Mouse (Mus musculus): Measurements from ENCODE around the gene Bcl6b. TPM values are rescaled to one million over a fixed set of nuclear protein-coding genes. Genes with fewer than 3 reads are reported as not detected.

Gene Bcl6b
- polyA plus RNA-seq, 1 experiment, result 5.9 TPM

GRCm38 (mm10) chr11:70232546-70232945 is 2.9 kb upstream of the Bcl6b start:
- DNase-seq (ENCODE audit: low read depth), result peak; percentile 63
- no peak for TF ChIP-seq CTCF (IDR thresholded peaks at IDR 0.05; ENCODE audit: borderline replicate concordance, extremely low read depth, insufficient read depth, insufficient read length)
- no peak for TF ChIP-seq POLR2A (IDR thresholded peaks at IDR 0.05; ENCODE audit: borderline replicate concordance, extremely low read depth, insufficient read depth, insufficient read length, poor library complexity, severe bottlenecking)

- TF ChIP-seq CTCF (IDR thresholded peaks at IDR 0.05; ENCODE audit: borderline replicate concordance, extremely low read depth, insufficient read depth, insufficient read length) (peak; percentile 98), POLR2A (IDR thresholded peaks at IDR 0.05; ENCODE audit: borderline replicate concordance, extremely low read depth, insufficient read depth, insufficient read length, poor library complexity, severe bottlenecking) (no peak)
- DNase-seq (ENCODE audit: low read depth), result peak; percentile 84
These were observed 685 bp upstream of the Bcl6b start for GRCm38 (mm10) chr11:70230239-70230727.

GRCm38 (mm10) chr11:70228828-70229227 is 770 bp downstream of the Bcl6b start:
- DNase-seq (ENCODE audit: low read depth), result peak; percentile 91
- no peak for TF ChIP-seq CTCF (IDR thresholded peaks at IDR 0.05; ENCODE audit: borderline replicate concordance, extremely low read depth, insufficient read depth, insufficient read length)
- TF ChIP-seq POLR2A (IDR thresholded peaks at IDR 0.05; ENCODE audit: borderline replicate concordance, extremely low read depth, insufficient read depth, insufficient read length, poor library complexity, severe bottlenecking), result no peak

GRCm38 (mm10) chr11:70227661-70228245 is 1.8 kb downstream of the Bcl6b start:
- no peak for TF ChIP-seq CTCF (IDR thresholded peaks at IDR 0.05; ENCODE audit: borderline replicate concordance, extremely low read depth, insufficient read depth, insufficient read length)
- no peak for TF ChIP-seq POLR2A (IDR thresholded peaks at IDR 0.05; ENCODE audit: borderline replicate concordance, extremely low read depth, insufficient read depth, insufficient read length, poor library complexity, severe bottlenecking)
- no peak for DNase-seq (ENCODE audit: low read depth)

- TF ChIP-seq CTCF (IDR thresholded peaks at IDR 0.05; ENCODE audit: borderline replicate concordance, extremely low read depth, insufficient read depth, insufficient read length) (no peak), POLR2A (IDR thresholded peaks at IDR 0.05; ENCODE audit: borderline replicate concordance, extremely low read depth, insufficient read depth, insufficient read length, poor library complexity, severe bottlenecking) (no peak)
- DNase-seq (ENCODE audit: low read depth), result peak; percentile 63
These were observed 2.5 kb downstream of the Bcl6b start for GRCm38 (mm10) chr11:70227126-70227525.

GRCm38 (mm10) chr11:70226602-70226890 is 3.1 kb downstream of the Bcl6b start:
- DNase-seq (ENCODE audit: low read depth), result no peak
- TF ChIP-seq POLR2A (IDR thresholded peaks at IDR 0.05; ENCODE audit: borderline replicate concordance, extremely low read depth, insufficient read depth, insufficient read length, poor library complexity, severe bottlenecking), result no peak
- no peak for TF ChIP-seq CTCF (IDR thresholded peaks at IDR 0.05; ENCODE audit: borderline replicate concordance, extremely low read depth, insufficient read depth, insufficient read length)

- DNase-seq (ENCODE audit: low read depth), result no peak
- TF ChIP-seq POLR2A (IDR thresholded peaks at IDR 0.05; ENCODE audit: borderline replicate concordance, extremely low read depth, insufficient read depth, insufficient read length, poor library complexity, severe bottlenecking), result no peak
- TF ChIP-seq CTCF (IDR thresholded peaks at IDR 0.05; ENCODE audit: borderline replicate concordance, extremely low read depth, insufficient read depth, insufficient read length), result no peak
These were observed 3.6 kb downstream of the Bcl6b start for GRCm38 (mm10) chr11:70225798-70226601.

GRCm38 (mm10) chr11:70223724-70224123 is 5.9 kb downstream of the Bcl6b start:
- TF ChIP-seq CTCF (IDR thresholded peaks at IDR 0.05; ENCODE audit: borderline replicate concordance, extremely low read depth, insufficient read depth, insufficient read length), result no peak
- TF ChIP-seq POLR2A (IDR thresholded peaks at IDR 0.05; ENCODE audit: borderline replicate concordance, extremely low read depth, insufficient read depth, insufficient read length, poor library complexity, severe bottlenecking), result no peak
- no peak for DNase-seq (ENCODE audit: low read depth)

- no peak for DNase-seq (ENCODE audit: low read depth)
- no peak for TF ChIP-seq CTCF (IDR thresholded peaks at IDR 0.05; ENCODE audit: borderline replicate concordance, extremely low read depth, insufficient read depth, insufficient read length)
- no peak for TF ChIP-seq POLR2A (IDR thresholded peaks at IDR 0.05; ENCODE audit: borderline replicate concordance, extremely low read depth, insufficient read depth, insufficient read length, poor library complexity, severe bottlenecking)
These were observed 7.7 kb downstream of the Bcl6b start for GRCm38 (mm10) chr11:70221603-70222500.

- peak; percentile 68; the same call in 1 of the 2 replicates for TF ChIP-seq POLR2A (IDR thresholded peaks at IDR 0.05; ENCODE audit: borderline replicate concordance, extremely low read depth, insufficient read depth, insufficient read length, poor library complexity, severe bottlenecking)
- no peak for TF ChIP-seq CTCF (IDR thresholded peaks at IDR 0.05; ENCODE audit: borderline replicate concordance, extremely low read depth, insufficient read depth, insufficient read length)
These were observed 8.6 kb downstream of the Bcl6b start, which contains the start of gene Slc16a13 for GRCm38 (mm10) chr11:70220731-70221602. Slc16a13 (minus strand) TSS chr11:70221064.

More at GRCm38 (mm10) chr11:70220731-70221602, 8.6 kb downstream of the Bcl6b start, which contains the start of gene Slc16a13:
- DNase-seq (ENCODE audit: low read depth), result peak; percentile 100
